Mouse (Mus musculus): ENCODE measurements at regions not wholly inside any gene's neighbourhood (a gene's known extent, or its start where the extent isn't known, plus 50 kb on each side); places are given as distances from the start of the nearest gene placed in this dataset.
"Not testable (repeated sequence)": the region's sequence is repeated elsewhere in the genome, so short reads cannot be mapped to it uniquely, and the experiment has no call there.

DNA sequence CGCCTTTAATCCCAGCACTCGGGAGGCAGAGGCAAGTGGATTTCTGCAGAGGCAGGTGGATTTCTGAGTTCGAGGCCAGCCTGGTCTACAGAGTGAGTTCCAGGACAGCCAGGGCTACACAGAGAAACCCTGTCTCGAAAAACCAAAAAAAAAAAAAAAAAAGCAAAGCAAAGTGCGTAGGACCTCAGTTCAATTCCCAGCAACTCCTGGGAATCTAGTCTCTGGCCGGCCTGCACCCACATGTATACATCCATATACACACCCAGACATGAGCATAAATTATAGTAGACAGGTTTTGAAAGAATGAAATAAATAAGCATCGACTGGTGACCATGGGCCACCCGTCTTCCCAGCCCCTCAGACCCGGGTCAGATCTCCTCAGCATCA lies 54.1 kb upstream of the Pim1 start:
- TF ChIP-seq POLR2A (IDR thresholded peaks at IDR 0.05; ENCODE audit: borderline replicate concordance, extremely low read depth, insufficient read depth, insufficient read length, poor library complexity, severe bottlenecking); CTCF (IDR thresholded peaks at IDR 0.05; ENCODE audit: borderline replicate concordance, extremely low read depth, insufficient read depth, insufficient read length): not testable (repeated sequence)

All from brain, embryonic 14.5 days (tissue).